Mouse (Mus musculus) megakaryocyte progenitor cell, adult 5-6 weeks (primary cell): ENCODE data around the gene Alx3. TPM values are rescaled to one million over a fixed set of nuclear protein-coding genes. Genes with fewer than 3 reads are reported as not detected.
A peak's percentile ranks its signal among the peaks of the same experiment; 100 is the strongest.

Experiments used
- ATAC-seq: replicated peaks from 2 replicates; pipeline ENCODE4 v1.8.0; 2016; ENCODE audit warnings: mild to moderate bottlenecking, moderate TSS enrichment, inconsistent platforms; ENCODE audit not compliant: poor library complexity
- total RNA-seq, 2 experiments: library from RNA; stranded (forward) in 1 of 2; stranded (reverse) in 1 of 2; fragments of 157-497, 149-512 nt in 1 of 2; fragments of 200-1000 nt in 1 of 2; gene quantifications; 2 replicates each; pipeline versions ENCODE4 v1.2.3 to v1.2.4; 2015 to 2017

Gene Alx3
- total RNA-seq, 2 experiments from 2014 or later: not detected

GRCm38 (mm10) chr3:107582875-107583767 lies 11.7 kb upstream of the Alx3 start:
- no peak for ATAC-seq

DNA sequence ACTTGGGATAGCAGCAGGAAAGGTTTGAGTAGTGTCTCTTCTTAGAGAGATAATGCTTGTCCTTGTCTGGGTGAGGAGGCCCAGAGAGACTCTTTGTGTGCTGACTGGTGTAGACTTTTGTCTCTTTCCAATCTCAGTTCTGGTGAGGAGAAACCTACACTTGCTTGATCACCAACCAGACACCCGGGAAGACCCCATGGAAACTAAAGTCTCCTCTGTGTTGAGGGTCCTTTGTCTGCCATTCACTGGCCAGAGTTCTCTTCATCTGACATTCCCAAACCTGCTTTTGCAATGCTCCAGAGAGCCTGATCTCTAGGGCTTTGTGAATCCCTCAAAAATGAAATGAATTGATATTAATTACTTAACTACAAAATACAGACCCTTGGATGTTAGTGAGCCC lies 10.9 kb upstream of the Alx3 start:
- ATAC-seq: no peak

DNA sequence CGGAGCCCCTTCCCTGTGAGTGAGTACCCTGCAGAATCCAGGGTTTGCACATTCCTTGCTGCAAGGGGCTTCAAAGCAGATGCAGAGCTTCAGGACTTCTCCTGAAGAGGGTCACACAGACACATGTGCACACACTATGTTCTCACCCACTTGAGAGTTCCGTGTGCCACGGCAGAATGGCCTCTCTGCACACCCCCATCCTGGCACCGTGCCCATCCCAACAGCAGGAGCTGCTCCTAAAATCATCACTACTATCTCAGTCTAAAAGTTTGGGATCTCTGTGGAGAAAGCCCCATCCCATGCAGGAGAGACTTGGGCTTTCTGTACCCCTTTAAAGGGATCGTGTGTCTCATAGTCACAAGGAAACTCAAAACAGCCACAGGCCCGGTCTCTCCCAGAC lies 8.3 kb upstream of the Alx3 start:
- ATAC-seq: no peak

DNA sequence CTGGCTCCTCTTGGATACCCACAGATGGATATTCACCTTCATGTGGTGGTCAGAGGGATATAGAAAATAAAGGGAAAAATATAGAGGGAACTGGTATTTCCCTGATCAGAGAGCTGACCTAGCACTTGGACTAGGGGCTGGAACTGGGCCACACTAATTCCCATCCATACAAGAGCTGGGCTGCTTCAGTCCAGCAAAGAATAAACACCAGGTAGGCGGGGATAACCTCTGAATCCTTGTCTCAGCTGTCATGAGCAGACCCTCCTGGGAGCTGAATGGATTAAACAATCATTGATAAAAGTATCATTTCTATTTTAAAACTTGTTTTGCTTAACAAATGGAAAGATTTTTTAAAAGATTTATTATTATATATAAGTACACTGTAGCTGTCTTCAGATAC lies 3.2 kb upstream of the Alx3 start:
- no peak for ATAC-seq

- no peak for ATAC-seq
These were observed 1.2 kb upstream of the Alx3 start for GRCm38 (mm10) chr3:107593632-107594031.

DNA sequence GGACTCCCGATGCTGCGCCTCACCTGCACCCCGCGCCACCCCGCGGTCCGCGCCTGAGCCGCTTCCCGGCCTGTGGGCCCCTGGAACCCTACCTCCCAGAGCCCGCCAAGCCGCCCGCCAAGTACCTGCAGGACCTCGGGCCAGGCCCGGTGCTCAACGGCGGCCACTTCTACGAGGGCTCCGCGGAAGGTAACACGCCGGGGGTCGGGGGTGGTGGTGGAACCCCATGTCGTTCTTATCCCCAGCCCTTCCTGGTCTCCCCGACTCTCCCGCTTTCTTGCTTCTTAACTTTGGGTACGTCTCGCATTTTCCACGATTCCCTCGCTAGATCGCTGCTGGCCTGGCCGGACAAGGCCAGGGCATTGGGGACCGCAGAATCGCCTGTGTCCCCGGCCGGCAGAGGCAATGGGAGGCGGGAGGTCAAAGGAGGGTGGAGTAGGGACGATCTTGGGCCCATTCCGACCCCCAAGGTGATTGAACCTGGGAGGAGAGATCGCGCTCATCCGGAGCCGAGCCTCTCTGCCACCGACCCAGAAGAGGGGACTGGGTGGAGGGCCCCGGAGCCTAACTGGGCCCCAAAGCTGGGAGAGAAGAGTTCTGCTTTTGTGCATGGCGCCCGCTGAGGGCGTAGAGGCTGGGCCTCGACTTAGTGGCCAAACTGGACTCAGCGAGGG lies 570 bp downstream of the Alx3 start:
- no peak for ATAC-seq

DNA sequence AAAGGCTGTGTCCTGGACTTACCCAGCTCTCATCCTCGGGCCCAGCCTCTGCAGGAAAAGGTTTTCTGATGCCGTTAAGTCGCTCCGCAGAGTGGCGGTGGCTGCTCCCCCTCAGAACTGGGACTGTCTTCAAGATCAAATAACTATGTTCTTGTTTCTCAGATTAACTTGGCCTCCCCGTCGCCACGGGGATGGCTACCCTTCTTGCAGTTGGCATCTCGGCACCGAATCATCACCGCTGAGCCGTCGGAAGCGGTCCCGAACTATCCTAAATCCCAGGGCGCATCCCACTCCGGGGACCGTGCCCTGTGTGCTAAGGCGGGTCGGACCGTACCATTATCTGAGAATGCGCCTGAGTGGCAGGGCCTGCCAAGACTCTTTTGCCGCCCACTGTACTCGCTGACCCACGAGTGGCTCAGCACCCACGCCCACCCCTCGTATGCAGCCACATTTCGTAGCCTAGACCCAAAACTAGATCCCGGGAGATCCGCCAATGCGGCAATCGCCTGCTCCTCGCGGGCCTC lies 1.2 kb downstream of the Alx3 start:
- ATAC-seq: no peak

GRCm38 (mm10) chr3:107596559-107596958 lies 1.7 kb downstream of the Alx3 start:
- 0 out of 2 replicates have a peak, but pooled peaks have one; percentile 18 for ATAC-seq

GRCm38 (mm10) chr3:107597134-107597533 lies 2.3 kb downstream of the Alx3 start:
- no peak for ATAC-seq

DNA sequence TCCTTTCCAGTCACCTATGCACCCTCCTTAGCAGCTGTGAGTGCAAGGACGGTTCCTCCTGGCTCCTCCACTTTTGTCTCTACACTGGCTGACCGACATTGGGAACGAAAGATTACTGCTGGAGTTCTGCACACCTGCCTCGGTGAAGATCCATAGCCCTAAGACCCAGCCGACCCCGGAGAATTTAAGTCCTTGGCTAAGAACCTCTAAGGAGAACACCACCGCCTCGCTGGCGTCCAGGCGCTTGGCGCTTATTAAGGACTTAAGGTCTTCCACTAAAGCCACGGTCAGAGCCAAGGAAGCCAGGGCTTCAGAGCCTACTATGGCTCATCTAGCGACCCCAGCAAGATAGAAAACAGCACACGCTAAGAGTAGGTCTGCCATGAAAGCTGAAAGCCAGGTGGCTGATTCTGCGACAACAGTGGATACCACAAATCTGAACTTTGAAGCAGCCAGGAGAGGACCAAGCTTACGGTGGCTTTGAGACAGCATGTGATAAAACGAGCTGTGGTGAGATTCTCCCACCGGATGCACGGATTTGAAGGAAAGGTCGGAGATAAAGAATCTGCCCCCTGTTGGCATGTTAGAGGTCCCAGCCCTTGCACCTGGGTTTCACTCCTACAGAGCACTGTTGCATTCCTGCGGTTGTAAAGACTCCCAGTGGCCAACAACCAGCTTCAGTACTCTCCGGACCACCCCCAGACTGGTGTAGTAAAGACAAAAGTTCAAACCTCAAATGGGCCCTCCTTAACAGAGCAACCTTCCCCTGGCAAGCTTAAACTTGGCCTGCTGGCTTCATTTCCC lies 3.0 kb downstream of the Alx3 start:
- no peak for ATAC-seq

DNA sequence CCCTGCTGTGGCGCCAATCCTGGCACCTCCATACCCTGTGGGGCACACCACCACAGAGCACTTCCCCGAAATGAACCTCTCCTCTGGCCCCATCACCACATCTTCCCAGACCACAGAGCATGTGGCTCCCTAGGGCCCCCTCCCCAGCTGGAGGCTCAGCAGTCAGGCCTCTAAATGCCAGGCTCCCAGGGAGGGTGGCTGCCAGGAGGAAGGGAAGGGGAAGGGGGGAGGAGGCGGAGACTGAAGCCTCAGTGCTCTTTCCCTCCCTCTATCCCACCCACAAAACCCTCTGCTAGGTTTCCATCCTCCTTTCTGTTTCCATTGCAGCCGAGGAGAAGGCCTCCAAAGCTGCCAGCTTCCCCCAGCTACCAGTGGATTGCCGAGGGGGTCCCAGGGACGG lies 5.3 kb downstream of the Alx3 start:
- ATAC-seq: no peak

DNA sequence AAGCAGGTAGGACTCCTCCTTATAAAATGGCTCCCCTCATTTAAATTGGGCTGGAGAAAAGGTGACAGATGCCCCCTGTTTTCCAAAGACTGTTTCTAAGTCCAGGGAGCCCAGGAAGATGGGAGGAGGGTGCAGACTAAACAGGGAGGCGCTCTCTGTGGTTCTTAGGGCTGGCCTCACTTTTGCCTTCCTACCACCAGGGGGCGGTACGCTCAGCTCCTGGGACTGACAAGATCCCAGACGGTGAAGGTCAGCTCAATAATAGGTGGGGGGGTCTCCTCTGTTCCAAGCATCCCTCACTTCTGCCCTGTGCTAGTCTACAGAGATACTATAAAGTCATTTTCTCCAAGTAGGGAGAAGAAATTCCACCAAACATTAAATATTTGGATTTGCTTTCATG lies 10.5 kb downstream of the Alx3 start:
- ATAC-seq: peak; percentile 90

DNA sequence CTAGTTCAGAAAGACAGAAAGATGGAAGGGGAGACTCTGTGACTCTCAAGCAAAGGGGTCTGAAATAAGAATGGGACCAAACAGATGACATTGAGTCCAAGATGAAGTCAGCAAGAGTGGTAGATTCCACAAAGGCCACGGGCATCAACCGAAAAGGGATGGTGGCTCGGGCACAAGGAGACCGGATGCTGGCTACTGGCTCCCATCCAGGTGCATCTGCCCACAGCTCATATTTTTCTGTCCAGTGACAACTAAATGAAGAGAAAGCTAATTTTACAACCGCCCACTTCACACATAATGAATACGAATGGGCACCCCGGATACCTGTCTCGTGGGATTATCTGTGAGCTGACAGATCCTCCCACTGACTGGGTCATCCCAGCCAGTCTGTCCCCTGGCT lies 12.4 kb downstream of the Alx3 start:
- no peak for ATAC-seq

- no peak for ATAC-seq
These were observed 14.0 kb downstream of the Alx3 start for GRCm38 (mm10) chr3:107608808-107609207.

GRCm38 (mm10) chr3:107609376-107609775 lies 14.5 kb downstream of the Alx3 start:
- no peak for ATAC-seq

DNA sequence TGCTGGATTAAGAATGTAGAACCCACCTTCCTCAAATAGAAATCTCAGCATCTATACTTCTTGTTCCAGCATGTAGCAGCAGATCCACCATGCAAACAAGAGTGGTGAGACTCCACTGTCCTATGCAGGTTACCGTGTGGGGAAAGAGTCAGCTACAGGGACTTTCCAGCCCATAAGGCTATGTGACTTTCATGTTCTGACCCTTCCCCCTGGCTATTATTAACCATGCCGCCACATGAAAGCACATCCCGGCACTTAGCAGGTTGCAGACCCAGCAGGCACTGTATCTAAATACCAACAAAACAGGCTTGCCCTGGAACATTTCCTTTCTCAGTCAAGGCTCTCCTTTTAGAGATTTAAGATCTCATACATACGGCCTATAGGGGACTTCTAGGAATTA lies 16.6 kb downstream of the Alx3 start:
- ATAC-seq: no peak

DNA sequence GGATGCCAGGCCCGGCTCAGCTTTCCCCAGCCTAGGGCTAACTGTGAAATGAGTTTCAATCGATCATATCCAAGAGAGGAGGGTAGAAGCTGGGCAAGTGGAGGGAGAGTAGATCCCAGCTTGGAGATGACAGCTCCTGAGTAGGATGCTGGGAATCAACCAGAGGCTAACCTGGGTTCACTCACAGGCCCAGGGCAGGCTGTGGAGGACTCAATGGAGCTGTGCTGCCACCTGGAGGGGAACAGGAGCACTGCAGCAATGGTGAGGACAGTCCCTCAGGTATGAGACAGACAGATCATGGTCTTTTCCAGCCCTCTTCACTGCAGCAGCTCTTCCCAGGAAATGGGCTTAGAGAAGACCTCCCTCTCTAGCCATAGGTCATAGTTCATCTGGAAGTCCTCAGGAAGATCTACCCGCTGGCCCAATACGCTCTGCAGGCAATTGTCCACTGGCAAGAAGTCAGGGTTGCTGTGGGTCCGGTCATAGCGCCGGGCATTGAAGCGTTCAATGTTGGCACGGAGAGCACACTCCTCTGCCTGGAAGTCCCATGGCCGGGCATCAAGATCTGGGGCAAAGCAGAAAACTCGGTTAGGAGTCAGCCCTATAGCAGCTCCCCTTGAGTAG lies 18.2 kb downstream of the Alx3 start:
- ATAC-seq: peak; percentile 95

GRCm38 (mm10) chr3:107617800-107618199 lies 23.0 kb downstream of the Alx3 start:
- ATAC-seq: no peak

DNA sequence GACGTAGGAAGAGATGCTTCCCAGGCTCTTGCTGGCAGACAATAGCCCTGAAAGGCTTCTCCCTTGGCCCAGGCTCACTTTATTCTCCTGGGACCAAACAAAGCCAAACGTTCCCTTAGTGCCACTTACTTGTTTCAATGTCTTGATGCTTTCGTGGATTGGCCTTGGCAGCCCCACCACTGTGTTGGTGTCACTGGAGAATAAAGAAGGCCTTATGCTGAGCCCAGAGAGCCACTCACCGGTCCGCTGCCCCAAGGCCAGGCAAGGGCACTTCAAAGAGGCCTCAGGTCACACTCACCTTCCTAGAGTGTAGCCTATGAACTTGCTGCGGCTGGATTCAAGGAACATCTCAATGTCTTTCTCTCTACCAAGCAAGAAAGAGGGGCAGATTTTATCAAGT lies 25.1 kb downstream of the Alx3 start:
- no peak for ATAC-seq

- no peak for ATAC-seq
These were observed 26.6 kb downstream of the Alx3 start for GRCm38 (mm10) chr3:107621286-107622075.
